Mouse (Mus musculus) thymus, postnatal 14 days (tissue): Measurements from ENCODE around the gene Fn1.

Experiments
- DNase-seq: peaks from one replicate; pipeline ENCODE4 v3.0.0; 2021

Fn1 gene

DNA sequence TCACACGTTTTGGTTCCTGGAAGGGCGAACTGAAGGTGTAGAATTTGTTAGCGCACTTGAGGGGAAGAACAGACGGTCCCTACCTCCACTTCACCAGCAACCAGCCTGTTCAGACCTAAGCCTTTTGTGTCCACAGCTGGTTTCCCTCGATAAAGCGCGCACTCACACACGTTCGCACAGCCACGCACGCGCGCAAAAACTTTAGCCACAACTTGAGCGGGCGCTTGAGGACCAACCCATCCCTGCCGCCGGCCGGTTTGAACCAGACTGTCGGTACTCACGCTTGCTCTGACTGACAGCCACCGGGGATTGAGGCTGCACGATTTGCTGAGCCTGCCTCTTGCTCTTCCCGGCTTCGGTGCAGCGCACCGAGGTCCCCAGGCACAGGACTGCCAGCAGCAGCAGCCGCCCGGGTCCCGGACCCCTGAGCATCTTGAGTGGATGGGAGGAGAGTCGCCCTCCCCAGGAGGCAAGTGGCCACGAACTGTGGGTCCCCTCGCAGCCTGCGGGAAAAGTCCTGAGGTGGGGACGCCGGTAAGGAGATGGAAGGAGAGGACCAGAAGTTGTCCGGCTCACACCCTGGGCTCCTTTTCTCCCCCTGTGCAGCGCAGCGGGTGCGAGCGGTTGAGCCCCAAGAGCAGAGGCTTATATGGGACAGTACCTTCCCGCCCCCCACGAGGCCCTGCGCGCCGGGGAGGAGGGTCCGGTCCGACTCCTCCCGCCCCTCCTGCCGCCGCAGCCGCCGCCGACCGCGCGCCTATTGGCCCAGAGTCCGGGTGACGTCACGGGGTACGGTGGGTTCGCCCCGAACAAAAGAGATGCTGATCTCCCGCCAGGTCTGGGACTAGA lies at the start of gene Fn1:
TSS of gene Fn1 (minus strand) at position 650 of the 849 bp plus-strand sequence.
- peak; percentile 78 for DNase-seq

DNA sequence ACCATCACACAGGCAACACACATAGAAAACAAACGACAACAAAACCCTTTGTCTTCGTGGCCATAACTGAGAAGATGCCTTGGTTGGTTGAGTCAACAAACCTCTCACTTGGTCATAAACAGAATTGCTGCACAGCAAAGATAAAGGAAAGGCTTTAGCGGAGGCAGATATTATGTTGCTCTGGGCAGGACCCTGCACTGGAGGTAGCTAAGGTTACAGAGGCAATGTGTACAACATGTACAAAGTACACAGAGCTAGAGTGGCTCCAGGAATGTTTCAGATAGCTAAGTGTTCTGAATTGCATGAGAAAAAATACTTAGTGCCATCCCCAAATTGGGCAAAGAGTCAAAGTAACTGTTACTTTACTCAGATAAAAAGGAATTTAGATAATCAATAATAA lies 43.1 kb upstream of the Fn1 start:
- no peak for DNase-seq

DNA sequence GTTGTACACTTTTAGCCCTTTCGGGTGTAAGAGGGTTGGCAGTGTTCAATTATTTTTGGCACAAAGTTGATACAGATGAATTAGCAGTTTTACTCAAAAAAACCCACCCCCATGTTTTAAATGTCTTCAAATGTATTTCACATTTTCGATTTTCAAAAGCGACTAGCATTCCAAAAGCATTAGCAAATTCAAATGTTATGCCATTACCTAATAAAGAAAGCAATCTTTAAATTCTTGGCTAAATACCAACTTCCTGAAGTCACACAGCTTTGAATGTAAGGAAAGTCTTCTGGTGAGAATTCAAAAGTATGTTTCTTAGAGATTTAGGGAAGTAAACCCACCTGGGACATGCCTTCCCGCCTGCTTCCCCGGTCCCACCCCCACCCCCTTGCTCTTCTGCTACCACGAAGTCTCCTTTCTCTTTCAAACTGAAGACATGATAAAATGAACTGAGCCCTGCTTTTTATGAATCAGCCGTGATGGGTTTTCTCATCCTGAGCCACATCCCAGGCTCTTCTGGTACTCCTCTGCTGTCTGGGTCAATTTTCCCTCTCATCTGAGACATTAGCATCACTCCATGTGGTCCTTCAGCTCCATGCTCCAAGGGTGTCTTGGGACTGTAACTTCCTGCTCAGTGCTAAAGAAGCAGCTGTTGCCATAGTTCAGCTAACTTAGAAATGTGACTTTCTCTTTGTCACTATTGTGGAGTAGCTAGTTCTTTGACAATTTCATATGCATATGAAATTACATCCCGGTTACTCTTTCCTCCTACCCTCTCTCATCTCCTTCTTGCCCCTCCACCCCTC lies 38.7 kb upstream of the Fn1 start:
- no peak for DNase-seq

DNA sequence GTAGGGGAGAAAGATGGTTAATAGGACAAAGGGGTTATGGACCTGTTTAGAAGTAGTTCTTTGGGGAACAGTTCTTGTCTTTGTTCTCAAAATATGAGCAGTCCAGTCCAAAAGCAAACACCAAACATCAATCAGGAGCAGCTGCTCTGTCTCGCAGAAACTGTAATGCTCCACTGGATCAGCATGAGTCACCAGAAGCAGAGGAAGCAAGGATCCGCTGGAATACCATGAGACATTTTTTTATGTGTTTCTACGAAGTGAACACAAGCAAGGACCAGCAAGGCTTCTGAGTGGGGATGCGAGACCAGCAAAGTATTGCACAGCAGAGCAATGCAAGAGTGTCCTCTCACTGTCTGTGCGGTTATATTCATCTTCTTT lies 35.9 kb upstream of the Fn1 start:
- no peak for DNase-seq

DNA sequence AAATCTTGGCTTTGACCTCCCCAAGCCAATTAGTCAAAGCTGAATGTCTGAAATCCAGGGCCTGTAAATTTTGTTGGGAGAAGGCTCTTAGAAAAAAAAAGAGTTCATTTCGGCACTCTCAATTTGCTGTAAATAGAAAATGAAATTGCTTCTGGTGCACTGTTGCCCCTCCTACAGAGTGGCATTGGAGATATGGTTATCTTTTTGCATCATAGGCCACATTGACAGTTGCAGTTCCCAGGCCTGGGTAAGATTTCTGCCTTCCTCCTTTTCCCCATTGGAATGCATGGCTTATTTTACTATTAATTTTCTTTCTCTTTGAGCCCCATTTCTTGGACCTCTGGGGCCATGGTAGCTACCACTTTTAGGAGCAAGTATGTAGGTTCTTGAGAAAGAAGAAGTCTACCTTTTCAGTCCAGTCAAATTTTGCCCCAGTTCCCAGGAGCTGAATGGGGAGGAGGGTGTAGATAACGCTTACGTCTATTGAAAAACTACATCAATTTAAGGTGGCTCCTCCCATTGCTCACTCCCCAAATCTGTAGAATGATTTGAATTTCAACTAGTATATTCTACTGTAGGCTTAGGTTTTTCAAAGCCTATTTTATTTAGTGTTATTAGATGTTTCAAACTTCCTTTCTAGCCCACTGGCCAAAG lies 35.4 kb upstream of the Fn1 start:
- DNase-seq = no peak

DNA sequence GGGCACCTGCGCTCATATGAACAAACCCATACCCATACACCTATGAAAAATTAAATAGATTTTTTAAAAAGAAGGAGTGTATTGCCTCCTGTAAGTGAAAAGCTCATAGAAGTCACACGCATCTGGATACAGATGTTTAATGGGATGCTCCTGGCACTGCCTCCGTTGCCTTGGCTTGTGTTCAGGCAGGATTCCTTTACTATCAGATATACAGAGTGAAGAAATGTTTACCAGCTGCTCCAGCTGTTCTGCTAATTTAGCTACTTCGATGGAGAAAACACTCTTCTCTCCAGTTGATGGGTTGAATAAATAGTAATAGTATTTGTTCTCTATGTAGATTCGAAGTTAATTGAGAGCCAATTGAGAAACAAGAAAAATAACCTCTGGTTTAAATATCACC lies 33.8 kb upstream of the Fn1 start:
- DNase-seq = no peak

DNA sequence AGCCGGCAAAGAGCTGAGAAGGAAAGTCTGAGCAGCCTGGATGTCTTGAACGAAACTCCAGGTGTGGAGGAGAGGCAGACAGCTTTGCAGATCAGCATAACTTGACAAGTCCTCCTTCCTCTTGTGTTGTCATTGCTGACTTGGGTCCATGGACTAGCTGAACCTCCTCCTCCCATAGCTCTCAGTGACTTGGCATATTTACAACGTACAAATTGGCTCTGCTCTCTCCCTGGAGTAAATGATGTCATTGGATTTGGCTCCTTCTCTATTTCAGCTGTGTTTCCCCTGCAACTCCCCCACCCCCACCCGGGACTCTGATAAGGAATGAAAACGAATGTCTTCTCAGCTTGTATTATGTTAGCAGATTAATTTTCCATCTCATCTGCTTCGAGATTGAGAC lies 30.7 kb upstream of the Fn1 start:
- DNase-seq = no peak

DNA sequence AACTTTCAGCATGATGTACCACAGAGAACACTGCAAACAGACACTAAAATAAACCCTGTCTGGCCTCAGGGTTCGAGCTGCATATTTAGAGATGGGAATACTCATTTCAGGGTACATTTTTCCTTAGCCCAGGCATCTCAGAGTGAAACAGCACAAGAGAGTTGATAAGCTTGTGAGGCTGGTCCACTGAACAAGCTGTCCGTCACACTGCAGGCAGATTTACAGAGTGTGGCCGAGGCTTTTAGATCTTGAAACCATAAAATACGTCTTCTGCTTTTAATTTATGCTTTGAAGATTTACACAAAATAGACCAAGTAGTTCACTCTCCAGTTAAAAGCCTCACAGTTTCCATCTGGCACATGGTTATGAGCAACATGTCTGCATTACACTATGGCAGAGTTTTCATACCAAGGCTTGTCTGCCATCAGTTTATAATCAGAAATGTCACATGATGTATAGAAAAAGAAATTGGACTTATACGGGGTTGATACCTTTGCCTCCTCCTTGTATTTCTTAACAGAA lies 29.3 kb upstream of the Fn1 start:
- DNase-seq = no peak

DNA sequence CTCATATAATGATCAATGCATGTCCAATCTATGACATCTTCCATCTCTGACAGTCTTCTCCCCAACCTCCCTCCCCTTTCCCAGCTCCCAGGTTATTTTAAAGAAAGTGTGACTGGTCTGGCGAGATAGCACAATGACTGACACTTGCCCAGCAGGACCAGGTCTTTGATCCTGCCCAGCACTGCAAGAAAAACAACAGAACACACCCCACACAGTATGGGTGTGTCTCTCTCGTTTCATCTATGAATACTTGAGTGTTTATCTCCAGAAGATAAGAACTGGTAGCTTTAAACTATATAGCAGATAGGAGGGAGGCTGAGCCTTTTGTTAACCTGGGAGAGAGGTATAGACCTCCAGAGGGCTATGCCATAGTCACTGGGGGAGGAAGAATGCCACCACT lies 28.3 kb upstream of the Fn1 start:
- DNase-seq = no peak

DNA sequence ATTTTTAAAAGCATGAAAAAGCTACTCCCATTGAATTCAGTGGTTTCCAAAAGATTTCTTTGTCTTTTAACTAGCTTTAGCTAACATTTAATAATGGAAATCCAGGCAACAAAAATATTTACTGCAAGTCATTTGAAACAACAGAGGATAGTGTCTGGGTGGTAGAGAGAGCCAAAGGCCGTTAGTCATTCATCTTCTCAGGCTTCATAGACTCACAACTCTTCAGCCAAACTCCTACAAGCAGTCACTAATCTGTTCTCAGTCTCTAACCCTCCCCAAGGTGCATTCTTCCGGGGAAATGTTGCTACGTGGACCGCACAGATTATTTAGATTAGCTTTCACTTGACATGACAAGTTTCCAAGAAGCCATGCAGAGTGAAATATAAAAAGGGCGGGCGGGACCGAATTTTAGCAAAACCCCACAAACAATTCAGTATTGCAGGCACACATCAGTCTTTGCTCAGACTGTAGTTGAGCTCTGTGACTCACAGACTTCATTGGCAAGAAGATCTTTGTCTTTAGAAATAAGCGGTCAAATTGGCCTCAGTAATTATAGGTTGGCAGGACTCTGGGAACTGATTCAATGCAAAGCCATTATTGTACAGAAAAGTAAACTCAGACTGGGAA lies 27.2 kb upstream of the Fn1 start:
- DNase-seq = no peak

DNA sequence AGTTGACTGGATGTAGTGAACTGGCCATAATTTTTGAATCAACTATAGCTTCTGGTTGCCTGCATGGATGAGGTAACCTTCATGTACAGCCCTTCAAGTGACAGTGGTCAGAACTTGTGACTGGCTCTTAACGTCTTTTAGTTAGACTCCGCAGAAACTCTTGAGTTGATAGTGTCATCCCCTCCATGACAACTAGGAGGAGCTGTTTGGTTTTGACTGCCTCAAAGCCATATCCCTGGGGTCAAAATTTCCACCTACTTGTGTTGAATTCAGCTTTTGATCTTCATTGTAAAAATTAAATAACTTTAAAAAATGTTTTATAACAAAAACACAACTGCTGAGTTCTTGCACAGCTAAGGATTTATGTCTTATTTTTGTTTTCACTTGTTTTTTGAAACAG lies 22.4 kb upstream of the Fn1 start:
- DNase-seq = no peak

DNA sequence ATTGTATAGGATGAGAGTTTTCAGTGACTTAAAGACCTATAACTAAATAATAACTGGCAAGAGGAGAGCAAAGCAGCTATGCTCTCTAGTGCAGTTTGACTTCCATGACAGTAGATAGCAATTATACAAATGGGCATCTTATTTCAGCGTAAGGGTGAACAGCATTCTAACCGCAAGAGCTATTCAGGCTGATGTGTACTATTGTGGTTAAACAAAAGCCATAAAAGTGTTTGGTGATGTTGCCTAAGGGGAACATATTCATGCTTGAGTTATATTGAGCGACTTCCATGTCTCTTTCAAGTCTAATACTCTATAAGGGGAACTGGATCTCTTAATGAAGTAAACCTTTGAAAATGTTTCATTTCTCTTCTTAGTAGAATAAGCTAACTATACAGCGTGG lies 21.3 kb upstream of the Fn1 start:
- no peak for DNase-seq

DNA sequence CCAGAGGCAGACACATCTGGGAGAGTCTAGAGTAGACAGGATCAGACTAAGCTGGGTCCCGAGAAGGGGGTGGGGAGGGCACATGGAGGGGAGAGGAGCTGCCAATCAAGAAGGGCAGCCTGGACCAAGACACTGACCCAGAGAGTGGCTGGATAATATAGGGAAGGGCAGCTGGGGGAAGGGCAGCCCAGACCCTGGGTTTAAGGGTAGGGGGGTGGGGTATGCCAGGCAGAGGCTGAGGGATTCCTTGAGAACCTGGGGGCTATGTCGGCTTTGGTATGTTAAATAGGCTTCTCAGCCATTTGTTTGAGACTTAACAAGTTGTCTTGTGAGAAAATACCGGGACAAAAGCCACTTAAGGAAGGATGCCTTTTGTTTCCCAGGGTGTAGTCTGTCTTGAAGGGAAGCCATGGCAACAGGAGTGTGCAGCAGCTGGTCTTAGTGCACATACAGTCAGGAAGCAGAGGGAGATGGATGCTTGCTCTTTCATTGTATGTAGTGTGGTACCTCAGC lies 20.5 kb upstream of the Fn1 start:
- DNase-seq = no peak

DNA sequence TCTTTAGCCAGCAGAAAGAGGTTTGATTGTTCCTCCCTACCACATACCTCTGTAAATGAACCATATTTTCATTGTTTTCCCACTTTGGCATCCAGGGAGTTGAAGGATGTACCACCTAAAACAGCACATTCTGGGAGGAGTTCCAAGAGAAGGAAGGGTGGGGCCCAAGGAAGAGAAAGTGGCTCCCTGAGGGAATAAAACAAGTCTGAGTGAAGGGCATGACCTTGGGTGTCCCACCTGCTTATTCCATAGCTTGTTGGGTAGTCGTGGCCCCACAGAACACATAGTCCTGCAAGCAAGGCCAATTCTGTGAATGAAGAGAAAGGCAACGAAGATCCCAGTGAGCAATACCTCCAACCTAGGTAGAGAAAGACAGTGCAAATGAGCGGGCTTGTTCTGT lies 19.3 kb upstream of the Fn1 start:
- DNase-seq = no peak

DNA sequence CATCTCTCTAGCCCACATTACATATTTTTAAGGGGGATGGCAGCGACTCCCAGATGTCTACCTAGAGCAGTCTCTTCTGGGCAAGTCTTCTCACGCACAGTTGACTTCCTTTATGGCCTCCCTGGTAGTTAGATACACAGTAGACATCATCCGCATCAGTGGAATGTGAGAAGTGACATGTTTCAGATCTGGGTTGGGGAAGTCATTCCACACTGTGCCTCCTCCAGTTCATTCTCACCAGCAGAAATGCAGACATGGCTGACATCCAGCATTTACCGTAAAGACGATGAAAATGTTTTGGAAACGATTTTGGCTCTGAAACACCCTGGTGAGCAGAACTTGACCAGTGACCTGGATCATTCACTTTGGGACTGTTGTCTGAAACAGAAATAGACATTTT lies 10.2 kb upstream of the Fn1 start:
- DNase-seq = no peak

DNA sequence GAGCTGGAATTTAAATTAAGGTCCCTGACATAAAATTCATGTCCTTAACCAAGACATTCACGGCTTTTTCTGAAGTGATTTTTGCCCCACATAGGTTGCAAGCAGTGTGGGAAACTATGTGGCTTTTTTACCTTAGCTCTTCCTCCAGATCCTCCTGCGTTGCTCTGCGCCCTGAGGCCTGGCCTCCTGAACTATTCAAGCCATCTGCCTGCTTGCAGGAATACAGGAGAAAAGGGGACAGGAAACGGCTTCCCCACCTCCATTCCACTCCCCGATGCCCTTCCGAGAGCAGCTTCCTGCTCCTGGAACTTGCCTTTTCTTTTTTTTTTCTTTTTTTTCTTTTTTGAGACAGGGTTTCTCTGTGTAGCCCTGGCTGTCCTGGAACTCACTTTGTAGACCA lies 5.6 kb upstream of the Fn1 start:
- DNase-seq = no peak

DNA sequence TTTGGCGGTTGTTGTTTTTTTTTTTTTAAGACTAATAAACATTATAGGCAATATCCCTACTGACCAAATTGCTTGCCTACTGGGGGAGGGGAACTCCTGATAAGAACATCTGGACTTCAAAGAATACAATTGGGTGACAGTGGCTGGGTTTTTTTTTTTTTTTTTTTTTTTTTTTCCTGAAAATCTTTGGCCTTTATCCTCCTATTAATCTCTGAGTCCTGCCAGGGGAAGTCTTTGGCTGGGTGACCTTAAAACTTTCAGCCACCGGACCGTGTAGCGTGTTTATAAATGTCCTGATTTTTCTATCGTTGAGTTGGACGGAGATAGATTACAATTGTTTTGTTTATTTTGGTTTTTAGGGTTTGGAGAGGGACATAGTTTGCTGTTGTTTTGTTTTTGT lies 3.3 kb upstream of the Fn1 start:
- DNase-seq = no peak

DNA sequence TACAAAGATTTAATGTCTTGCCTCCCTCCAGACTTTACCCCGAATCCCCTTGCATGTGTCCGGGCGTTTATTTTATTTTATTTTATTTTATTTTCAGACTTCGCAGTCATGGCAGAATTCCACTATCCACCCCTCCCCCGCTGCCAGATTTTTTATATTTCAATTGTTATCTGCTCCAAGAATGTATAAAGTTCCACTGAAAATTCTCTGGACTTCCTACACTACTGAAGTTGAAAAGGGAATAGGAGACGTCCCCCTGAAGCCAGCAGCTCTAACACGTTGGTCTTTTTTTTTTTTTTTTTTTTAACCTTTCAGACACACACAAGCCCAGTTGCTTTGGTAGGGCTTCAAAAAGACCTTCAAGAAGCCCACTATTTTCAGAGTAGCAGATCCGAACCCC lies 1.2 kb upstream of the Fn1 start:
- no peak for DNase-seq

DNA sequence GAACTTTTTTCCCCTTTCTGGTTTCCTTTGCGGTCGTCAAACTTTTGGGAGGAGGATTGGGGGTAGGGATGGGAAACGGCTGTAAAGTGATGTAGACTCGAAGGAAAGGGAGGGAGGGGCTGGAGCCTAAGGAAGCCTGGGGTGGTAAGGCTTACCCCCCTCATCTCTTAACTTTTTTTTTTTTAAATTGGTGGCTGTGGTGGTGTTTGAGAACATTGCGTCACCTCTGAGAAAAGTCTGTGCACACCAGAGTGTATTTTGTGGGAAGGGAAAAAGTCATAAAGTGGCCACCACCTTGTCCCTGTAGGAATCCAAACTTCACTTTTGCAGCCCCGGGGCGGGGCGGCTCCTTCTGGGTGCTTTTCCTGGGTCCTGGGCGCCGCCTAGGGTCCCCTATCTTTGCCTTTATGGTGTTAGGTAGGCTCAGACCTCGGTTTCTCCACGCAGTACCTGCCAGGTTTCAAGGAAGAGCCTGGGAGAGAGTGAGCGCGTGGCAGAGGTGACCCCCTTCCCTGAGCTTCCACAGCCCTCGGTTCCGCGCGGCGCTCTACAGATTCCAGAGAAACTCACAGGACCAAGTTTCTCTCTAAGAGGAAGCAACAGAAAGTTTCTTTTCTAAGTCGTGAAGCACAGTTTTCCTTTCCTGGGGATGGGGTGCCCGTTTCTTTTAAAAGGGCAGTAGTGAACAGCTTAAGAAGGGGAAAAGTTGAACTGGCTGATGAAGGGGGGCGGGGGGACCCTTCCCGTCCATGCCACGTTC lies 580 bp upstream of the Fn1 start:
- peak; percentile 16 for DNase-seq

DNA sequence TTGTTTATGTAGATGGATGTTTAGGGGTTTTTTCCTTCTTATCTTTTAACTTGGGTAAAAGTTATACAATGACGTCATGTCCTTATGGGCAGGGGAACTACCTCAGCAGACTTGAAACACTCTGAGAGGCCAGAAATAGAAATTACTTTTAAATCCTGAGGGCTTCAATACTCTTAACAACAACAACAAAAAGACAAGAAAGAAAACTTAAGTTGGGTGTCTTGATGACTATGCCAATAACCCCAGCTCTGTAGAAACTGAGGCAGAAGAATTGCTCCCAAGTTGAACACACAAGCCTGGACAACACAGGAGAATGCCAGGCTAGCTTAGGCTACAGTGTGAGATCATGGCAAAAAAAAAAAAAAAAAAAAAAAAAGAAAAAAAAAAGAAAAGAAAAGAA lies 1.2 kb downstream of the Fn1 start:
- no peak for DNase-seq

DNA sequence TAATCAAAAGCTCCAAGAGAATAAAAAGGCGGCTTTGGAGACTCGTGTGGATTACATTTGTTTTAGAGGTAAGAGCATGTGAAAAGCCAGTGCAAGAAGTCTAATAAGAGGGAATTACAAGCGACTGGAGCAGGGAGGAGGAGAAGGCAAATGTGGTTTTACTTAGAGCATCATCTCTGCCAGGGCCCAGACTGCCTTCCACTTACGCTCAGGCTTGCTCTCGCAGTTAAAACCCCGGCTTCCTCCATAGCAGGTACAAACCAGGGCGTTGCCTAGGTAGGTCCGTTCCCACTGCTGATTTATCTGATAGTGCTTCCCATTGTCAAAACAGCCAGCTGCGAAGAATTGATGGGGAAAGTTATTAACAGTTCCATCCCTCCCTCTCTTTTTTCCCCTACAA lies 1.7 kb downstream of the Fn1 start:
- no peak for DNase-seq

DNA sequence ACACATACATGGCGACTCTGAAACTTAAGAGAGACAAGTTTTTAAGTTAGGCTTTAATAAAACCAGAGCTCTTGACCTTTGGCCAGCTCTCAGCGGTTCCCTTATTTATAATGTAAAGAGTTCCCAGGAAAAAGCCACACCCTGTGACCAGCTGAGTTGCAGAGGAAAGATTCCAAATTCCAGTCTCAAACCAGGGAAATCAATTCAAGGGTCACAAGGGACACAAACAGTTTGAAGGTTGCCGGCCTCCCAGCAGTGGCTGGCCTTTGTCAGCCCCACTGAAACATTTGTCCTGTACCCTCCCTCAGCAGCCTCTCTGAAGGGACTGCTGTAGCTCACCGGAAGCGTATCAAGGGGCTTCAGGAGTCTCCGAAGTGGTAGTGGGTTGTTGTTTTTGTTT lies 2.3 kb downstream of the Fn1 start:
- DNase-seq = no peak
